Mouse (Mus musculus): ENCODE results near the gene Lancl1. TPM values are rescaled to one million over a fixed set of nuclear protein-coding genes. Genes with fewer than 3 reads are reported as not detected.

The Lancl1 gene
- polyA plus RNA-seq, 1 experiment from 2014 or later, result 177 TPM

DNA sequence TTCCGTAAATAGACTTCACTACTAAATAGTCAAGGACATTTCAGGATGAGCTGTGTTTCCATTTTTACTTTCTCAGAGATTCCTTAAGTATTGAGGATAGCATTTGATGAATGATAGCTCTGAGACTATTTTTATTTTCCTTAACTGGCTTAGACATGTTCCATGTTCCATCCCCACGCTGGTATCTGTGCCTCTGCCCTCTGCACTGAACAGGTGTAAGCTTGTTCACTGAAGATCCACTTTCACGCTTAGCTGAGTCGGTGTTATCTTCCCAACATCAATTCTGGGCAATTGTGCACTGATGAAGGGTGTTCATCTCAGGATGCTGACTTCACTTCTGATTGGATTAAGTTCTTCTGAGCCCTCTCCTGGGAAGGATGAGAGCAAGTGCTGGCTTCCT, 73.8 kb downstream of the Lancl1 start:
- H3K9ac ChIP-seq (replicated peaks), result no peak overlapping the region
- H3K36me3 ChIP-seq, result no peaks in the 10 kb centered on the region
- no peak overlapping the region for H3K4me3 ChIP-seq
- 91% methylated on average over 4 of the region's 4 CpGs for WGBS
- H3K4me2 ChIP-seq (replicated peaks), result no peak overlapping the region
- no peaks in the 10 kb centered on the region for H3K9me3 ChIP-seq
- H3K4me1 ChIP-seq, result no peaks in the 10 kb centered on the region
- H3K27ac ChIP-seq (replicated peaks), result no peak overlapping the region
- no peak for ATAC-seq (replicated peaks)
- no peaks in the 10 kb centered on the region for H3K27me3 ChIP-seq

DNA sequence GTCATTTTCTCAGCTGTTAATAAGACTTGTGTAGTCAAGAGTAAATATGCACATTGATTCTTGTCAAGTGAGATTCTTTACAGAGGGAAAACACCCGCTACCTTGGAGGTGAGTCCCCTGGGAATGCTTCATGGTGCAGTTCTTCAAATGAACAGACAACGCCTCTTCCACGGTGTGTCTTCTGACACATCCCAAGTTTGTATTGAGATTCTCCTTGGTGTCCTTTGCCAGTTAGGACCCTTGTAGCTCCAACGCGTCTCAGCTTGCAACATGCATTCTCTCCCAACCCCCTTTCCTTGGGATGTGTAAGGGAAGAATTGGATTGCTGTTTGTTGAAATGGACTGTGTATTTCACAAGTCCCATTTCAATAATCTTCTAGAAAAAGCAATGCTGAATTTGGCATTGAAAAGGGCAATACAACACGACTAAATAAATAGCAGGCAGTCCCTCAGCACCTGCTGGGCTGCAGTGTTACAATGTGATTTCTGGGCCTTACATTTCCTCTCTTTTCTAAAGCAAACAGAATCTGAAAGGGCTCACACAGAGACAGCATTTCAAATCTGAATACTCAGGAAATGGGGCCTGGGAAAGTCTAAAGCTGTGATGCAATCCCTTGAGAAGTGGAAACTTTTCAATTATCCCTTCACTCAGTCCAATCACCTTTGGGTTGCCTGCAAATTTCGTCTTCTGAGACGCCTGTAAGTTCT, 78.0 kb downstream of the Lancl1 start:
- H3K27ac ChIP-seq (replicated peaks), result no peak overlapping the region
- ATAC-seq (replicated peaks), result no peak
- H3K27me3 ChIP-seq, result no peaks in the 10 kb centered on the region
- 40% methylated on average over 8 of the region's 8 CpGs for WGBS
- H3K4me3 ChIP-seq, result no peak overlapping the region
- H3K9ac ChIP-seq (replicated peaks), result no peak overlapping the region
- no peak overlapping the region for H3K4me2 ChIP-seq (replicated peaks)
- H3K36me3 ChIP-seq, result no peaks in the 10 kb centered on the region
- no peaks in the 10 kb centered on the region for H3K4me1 ChIP-seq
- no peaks in the 10 kb centered on the region for H3K9me3 ChIP-seq

DNA sequence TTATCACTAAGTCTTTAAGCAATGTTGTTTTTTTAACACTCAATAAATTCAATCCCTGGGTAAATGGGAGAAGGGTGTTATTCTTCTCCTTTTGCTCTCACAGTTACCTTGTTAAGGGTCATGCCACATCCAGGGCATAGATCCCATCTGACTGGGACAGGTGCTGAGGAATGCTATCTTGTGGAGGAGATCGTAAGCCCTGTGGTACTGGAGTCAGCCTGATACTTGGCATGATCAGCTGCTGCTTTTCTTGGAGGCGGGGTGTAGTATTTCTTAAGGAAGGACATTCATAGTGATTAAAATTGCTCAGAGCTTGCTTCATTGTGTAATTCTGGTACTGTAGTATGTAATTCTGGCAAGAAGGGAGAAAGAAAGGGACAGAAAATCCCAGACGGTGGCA, 81.3 kb downstream of the Lancl1 start:
- no peaks in the 10 kb centered on the region for H3K4me1 ChIP-seq
- no peaks in the 10 kb centered on the region for H3K27me3 ChIP-seq
- no peaks in the 10 kb centered on the region for H3K36me3 ChIP-seq
- ATAC-seq (replicated peaks), result no peak
- WGBS, result 87% methylated on average over 3 of the region's 3 CpGs
- H3K27ac ChIP-seq (replicated peaks), result no peak overlapping the region
- H3K4me3 ChIP-seq, result no peak overlapping the region
- H3K4me2 ChIP-seq (replicated peaks), result no peak overlapping the region
- H3K9ac ChIP-seq (replicated peaks), result no peak overlapping the region
- H3K9me3 ChIP-seq, result no peaks in the 10 kb centered on the region

DNA sequence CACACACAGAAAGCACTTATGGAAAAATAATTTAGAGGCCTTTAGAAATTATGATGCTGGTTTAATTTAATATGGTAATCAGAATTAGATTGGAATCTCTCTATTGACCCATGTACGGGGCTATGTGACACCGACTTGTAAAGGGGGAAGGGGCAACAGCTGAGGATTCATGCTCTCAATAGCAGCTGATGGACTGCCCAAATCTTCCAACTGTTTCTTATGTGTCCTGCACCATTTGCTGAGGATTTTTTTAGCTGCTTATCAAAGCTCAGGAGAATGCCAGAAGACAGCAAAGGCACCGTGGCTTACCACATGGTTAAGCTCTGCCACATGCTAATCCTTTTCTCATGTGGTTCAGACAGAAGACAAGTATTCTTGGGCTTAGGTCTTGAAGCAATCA, 87.6 kb downstream of the Lancl1 start:
- H3K9ac ChIP-seq (replicated peaks), result no peak overlapping the region
- no peaks in the 10 kb centered on the region for H3K9me3 ChIP-seq
- H3K36me3 ChIP-seq, result no peaks in the 10 kb centered on the region
- ATAC-seq (replicated peaks), result no peak
- no peak overlapping the region for H3K27ac ChIP-seq (replicated peaks)
- H3K27me3 ChIP-seq, result no peaks in the 10 kb centered on the region
- 80% methylated on average over 3 of the region's 3 CpGs for WGBS
- H3K4me2 ChIP-seq (replicated peaks), result no peak overlapping the region
- H3K4me1 ChIP-seq, result no peaks in the 10 kb centered on the region
- no peak overlapping the region for H3K4me3 ChIP-seq

Other genes with a start within 250 kb of the Lancl1 start
- 15.3 and 17.9 TPM in 2 replicates for gene Kansl1l, start 221.3 kb downstream of the Lancl1 start, polyA plus RNA-seq (2015; fragmentation: Nextera tagmentation; extraction: Ambion mirVana)
- 31.2 and 34.2 TPM in 2 replicates for gene Acadl, start 175.6 kb downstream of the Lancl1 start, polyA plus RNA-seq (2015; fragmentation: Nextera tagmentation; extraction: Ambion mirVana)
- gene Myl1, start 93.5 kb downstream of the Lancl1 start, polyA plus RNA-seq (2015; fragmentation: Nextera tagmentation; extraction: Ambion mirVana), result 0.40 and 1.4 TPM in 2 replicates
- 0.13 and 0.27 TPM in 2 replicates for gene Cps1, start 84.2 kb upstream of the Lancl1 start, polyA plus RNA-seq (2015; fragmentation: Nextera tagmentation; extraction: Ambion mirVana)